Mouse (Mus musculus) lung, embryonic 14.5 days (tissue): ENCODE data around the gene Gm10912. TPM values are rescaled to one million over a fixed set of nuclear protein-coding genes. Genes with fewer than 3 reads are reported as not detected.

Experiments used
- ATAC-seq: fragments of 200-750 bp; cut with Nextera tagmentation; 2 replicates; pipeline ENCODE4 v1.8.0; 2017; ENCODE audit warnings: mild to moderate bottlenecking, moderate TSS enrichment, moderate library complexity; ENCODE audit not compliant: insufficient read depth
- DNase-seq: peaks from one replicate; pipeline ENCODE4 v3.0.0-alpha.2; 2015
- H3K27ac ChIP-seq: fragments of 300-500 bp; sonication (generic); 2 replicates; pipeline ENCODE4 v1.5.1; 2014; ENCODE audit warnings: low read depth, mild to moderate bottlenecking, moderate library complexity
- H3K27me3 ChIP-seq: fragments of 300-500 bp; sonication (generic); 2 replicates; pipeline ENCODE4 v1.6.1; 2014; ENCODE audit warnings: low read length, control low read depth; ENCODE audit not compliant: insufficient read depth
- H3K36me3 ChIP-seq: fragments of 300-500 bp; sonication (generic); 2 replicates; pipeline ENCODE4 v1.6.1; 2014; ENCODE audit warnings: control low read depth; ENCODE audit not compliant: insufficient read depth
- H3K4me1 ChIP-seq: fragments of 300-500 bp; sonication (generic); 2 replicates; pipeline ENCODE4 v1.6.1; 2014; ENCODE audit warnings: antibody characterized with exemption, control low read depth; ENCODE audit not compliant: insufficient read depth
- H3K4me2 ChIP-seq: fragments of 300-500 bp; sonication (generic); 2 replicates; pipeline ENCODE4 v1.6.1; 2014; ENCODE audit warnings: mild to moderate bottlenecking
- H3K4me3 ChIP-seq: fragments of 300-500 bp; sonication (generic); 2 replicates; pipeline ENCODE4 v1.5.1; 2014; ENCODE audit warnings: low read depth, low read length
- H3K9ac ChIP-seq: fragments of 300-500 bp; sonication (generic); 2 replicates; pipeline ENCODE4 v1.6.1; 2014
- H3K9me3 ChIP-seq: fragments of 300-500 bp; sonication (generic); 2 replicates; pipeline ENCODE4 v1.6.1; 2016; ENCODE audit warnings: low read depth, low read length, control low read depth
- CTCF ChIP-seq: IDR thresholded peaks from 2 replicates; pipeline ENCODE4 v1.5.1; 2016; ENCODE audit warnings: antibody characterized with exemption, low read depth
- WGBS: fragments of 180-500 bp; shearing (Covaris S2); extraction: QIAGEN DNeasy Blood & Tissue Kit; methylation state at CpG from one replicate; pipeline ENCODE4 v1.1.7; 2014; 5-methylcytosine and 5-hydroxymethylcytosine counted together
- polyA plus RNA-seq: library from polyadenylated mRNA; unstranded; fragments of >200 nt; fragmentation: Nextera tagmentation; extraction: Ambion mirVana; gene quantifications from 2 replicates; pipeline ENCODE4 v1.2.1, GENCODE M21; 2014

The Gm10912 gene
- polyA plus RNA-seq, 1 experiment from 2014 or later: not detected

DNA sequence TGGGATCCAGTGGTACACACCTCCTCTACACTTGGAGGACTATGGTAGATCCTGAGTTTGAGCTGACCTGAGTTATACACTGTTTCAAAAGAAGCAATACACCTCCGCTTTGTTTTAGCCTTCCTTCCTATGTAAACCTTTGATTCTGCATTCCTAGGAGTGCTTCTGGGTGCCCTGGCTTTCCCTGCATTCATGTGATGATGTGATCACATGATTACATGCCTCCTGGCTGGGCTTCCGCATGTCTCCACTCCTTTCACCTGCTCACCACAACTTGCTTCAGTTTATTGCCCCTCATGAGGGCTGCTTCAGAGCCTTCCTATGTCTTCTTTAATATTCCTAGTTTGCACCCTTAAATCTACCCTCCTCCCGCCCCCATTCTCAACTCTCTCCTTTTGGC is 33.6 kb upstream of the Gm10912 start:
- WGBS: 91% methylated on average over 3 of the region's 3 CpGs
- no peak for ATAC-seq

DNA sequence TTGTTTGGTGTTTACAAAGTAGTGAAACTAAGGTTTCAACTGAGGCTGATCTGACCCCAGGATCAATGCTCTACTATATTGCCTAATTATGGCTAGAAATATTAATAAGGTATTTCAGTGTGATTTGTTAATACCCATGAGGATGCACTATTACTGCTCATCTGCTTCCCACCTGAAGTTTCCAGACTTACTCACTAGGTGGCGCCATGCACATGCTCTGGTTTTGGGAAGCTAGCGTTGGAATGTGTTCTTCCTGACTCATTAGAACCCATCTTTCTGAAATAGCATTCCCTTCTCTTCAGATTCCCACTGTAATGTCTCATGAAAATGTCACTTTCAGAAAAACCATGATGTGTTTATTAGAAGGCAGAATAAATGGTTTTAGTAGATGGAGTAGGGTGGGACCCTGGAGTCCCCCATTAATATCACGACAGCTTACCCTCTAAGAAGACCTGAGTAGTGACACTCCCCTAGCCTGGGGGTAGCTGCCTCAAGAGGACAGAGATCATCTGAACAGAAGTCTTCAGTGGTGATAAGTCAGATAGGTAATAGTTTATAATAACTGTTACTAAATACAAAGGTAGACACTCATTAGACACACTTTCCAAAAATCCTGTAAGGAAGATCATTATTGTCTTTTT is 30.7 kb upstream of the Gm10912 start:
- ATAC-seq (0 out of 2 replicates have a peak, but pooled peaks have one; percentile 54), DNase-seq (peak; percentile 89)
- H3K27me3 ChIP-seq: no peaks in the 10 kb centered on the region
- 0 out of 2 replicates have a peak, but pooled peaks cover under 1% of the 10 kb centered on the region for H3K4me1 ChIP-seq
- no peaks in the 10 kb centered on the region for H3K9me3 ChIP-seq
- H3K9ac ChIP-seq: no peak overlapping the region
- peaks cover 48% of the 10 kb centered on the region for H3K36me3 ChIP-seq
- H3K4me3 ChIP-seq: no peak overlapping the region
- TF ChIP-seq CTCF: peak; percentile 93
- 31% methylated on average over 3 of the region's 3 CpGs for WGBS
- no peak overlapping the region for H3K27ac ChIP-seq
- H3K4me2 ChIP-seq: no peak overlapping the region

More for the DNA sequence above, 33.6 kb upstream of the Gm10912 start:
- Histone ChIP-seq H3K4me2 (no peak overlapping the region), H3K36me3 (peaks cover 30% of the 10 kb centered on the region), H3K27me3 (no peaks in the 10 kb centered on the region), H3K9ac (no peak overlapping the region), H3K27ac (no peak overlapping the region), H3K4me1 (0 out of 2 replicates have a peak, but pooled peaks cover 2% of the 10 kb centered on the region), H3K9me3 (no peaks in the 10 kb centered on the region), H3K4me3 (no peak overlapping the region)
- no peak for TF ChIP-seq CTCF
- DNase-seq: no peak

DNA sequence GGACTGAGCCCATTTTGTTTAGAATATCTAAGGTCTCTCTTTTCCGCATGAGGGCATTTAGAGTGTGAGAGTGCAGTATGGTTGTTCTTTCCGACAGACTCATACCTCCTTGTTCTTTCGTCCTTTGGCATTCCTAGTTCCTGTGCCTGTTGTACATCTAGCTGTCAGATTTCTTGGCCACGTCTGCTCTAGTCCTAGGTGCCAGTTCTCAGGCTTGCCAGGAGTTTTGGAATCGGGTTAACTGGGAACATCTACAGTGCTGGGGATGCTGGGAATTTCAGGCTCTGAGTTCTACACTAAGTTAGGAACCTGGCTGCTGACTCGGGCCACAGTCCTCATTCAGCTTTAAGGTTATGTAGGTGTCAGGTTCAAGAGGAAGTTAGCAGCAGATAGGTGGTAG is 30.0 kb upstream of the Gm10912 start:
- DNase-seq (no peak), ATAC-seq (no peak)
- no peak for TF ChIP-seq CTCF
- 80% methylated on average over 6 of the region's 6 CpGs for WGBS
- Histone ChIP-seq H3K27me3 (no peaks in the 10 kb centered on the region), H3K27ac (no peak overlapping the region), H3K9me3 (no peaks in the 10 kb centered on the region), H3K4me2 (no peak overlapping the region), H3K36me3 (peaks cover 50% of the 10 kb centered on the region), H3K4me3 (no peak overlapping the region), H3K9ac (no peak overlapping the region), H3K4me1 (no peaks in the 10 kb centered on the region)

DNA sequence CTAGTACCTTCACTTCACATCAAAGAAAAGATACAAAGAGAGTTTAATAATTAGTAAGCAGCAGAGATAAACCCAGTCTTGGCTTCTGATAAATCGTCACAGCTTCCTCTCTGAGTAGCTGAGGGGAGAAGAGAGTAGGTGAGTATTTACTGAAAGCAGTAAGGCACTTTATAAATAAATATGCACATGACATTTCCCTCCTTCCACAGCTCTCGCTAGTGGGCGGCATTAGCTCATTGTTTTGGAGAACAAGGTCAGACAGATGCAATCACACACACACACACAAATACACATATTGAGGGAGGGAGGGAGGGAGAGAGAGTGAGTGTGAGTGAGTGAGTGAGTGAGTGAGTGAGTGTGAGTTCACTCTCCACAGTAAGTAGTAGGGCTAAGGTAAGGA is 29.3 kb upstream of the Gm10912 start:
- DNase-seq: no peak
- no peak overlapping the region for H3K4me2 ChIP-seq
- H3K36me3 ChIP-seq: peaks cover 50% of the 10 kb centered on the region
- no peaks in the 10 kb centered on the region for H3K27me3 ChIP-seq
- no peak overlapping the region for H3K9ac ChIP-seq
- no peak for TF ChIP-seq CTCF
- WGBS: 37% methylated on average over 3 of the region's 3 CpGs
- H3K4me3 ChIP-seq: no peak overlapping the region
- H3K4me1 ChIP-seq: no peaks in the 10 kb centered on the region
- no peaks in the 10 kb centered on the region for H3K9me3 ChIP-seq
- ATAC-seq: no peak
- no peak overlapping the region for H3K27ac ChIP-seq

DNA sequence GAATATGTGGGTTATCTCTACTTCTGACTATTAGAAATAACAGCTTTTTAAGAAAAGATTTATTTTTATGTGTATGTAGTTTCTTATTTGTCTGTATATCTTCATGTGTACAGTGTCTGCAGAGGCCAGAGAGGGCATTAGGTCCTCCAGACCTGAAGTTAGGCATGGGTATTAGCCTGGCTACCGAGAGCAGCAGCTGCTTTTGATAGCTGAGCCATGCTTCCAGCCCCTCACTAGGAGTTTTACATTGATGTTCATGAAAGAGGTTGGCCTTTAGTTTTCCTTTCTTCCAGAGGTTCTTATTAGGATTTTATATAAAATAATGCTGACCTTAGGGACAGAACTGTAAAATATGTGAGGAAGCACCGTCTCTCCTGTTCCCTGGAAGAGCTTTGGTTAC is 27.4 kb upstream of the Gm10912 start:
- Histone ChIP-seq H3K9me3 (no peaks in the 10 kb centered on the region), H3K4me2 (no peak overlapping the region), H3K36me3 (peaks cover 55% of the 10 kb centered on the region), H3K9ac (no peak overlapping the region), H3K4me1 (no peaks in the 10 kb centered on the region), H3K4me3 (no peak overlapping the region), H3K27me3 (no peaks in the 10 kb centered on the region), H3K27ac (no peak overlapping the region)
- no peak for ATAC-seq
- TF ChIP-seq CTCF: no peak
- WGBS: 79% methylated on average over 2 of the region's 2 CpGs
- DNase-seq: no peak

DNA sequence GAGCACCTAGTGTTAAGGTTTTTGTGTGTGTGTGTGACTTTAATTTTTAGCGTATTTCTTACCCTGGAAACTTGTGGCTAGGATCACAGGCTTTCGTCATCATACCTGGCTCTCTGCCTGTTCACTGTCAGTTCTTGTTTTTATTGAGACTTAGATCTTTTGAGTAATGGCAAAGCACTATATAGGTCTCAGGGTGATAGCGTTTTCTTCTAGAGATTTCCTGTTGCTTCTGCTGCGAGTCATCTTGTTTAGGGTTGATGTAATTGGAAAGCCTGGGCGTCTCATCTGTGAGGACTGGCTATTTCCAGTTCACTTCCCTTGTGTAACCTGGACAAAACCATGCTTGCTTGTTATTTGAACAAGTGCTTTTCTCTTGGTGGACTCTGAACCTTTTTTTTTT is 24.0 kb upstream of the Gm10912 start:
- no peaks in the 10 kb centered on the region for H3K4me1 ChIP-seq
- H3K27ac ChIP-seq: no peak overlapping the region
- no peak overlapping the region for H3K4me2 ChIP-seq
- H3K9me3 ChIP-seq: no peaks in the 10 kb centered on the region
- no peak overlapping the region for H3K9ac ChIP-seq
- H3K27me3 ChIP-seq: no peaks in the 10 kb centered on the region
- 58% methylated on average over 5 of the region's 5 CpGs for WGBS
- DNase-seq (peak; percentile 34), ATAC-seq (no peak)
- no peak for TF ChIP-seq CTCF
- H3K4me3 ChIP-seq: no peak overlapping the region
- H3K36me3 ChIP-seq: peaks cover 43% of the 10 kb centered on the region

DNA sequence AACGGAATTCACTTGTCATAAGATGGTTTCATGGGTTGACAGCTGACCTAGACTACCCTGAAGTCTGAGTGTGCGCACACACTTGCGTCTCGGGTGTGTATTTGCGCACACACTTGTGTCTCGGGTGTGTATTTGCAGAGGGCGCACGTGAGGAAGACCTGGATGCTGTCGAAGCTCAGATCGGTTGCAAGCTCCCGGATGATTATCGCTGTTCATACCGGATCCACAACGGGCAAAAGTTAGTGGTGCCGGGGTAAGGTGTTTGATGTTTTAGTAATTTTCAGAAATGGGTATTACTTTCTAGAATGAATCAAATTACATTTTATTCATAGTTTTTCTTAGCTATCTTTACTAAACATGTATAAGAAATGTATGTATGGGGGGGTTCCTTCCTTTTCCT is 22.9 kb upstream of the Gm10912 start:
- no peak overlapping the region for H3K4me2 ChIP-seq
- TF ChIP-seq CTCF: no peak
- no peak overlapping the region for H3K4me3 ChIP-seq
- H3K4me1 ChIP-seq: no peaks in the 10 kb centered on the region
- no peaks in the 10 kb centered on the region for H3K27me3 ChIP-seq
- no peaks in the 10 kb centered on the region for H3K9me3 ChIP-seq
- WGBS: 79% methylated on average over 15 of the region's 15 CpGs
- no peak overlapping the region for H3K9ac ChIP-seq
- H3K27ac ChIP-seq: no peak overlapping the region
- ATAC-seq (no peak), DNase-seq (no peak)
- peaks cover 33% of the 10 kb centered on the region for H3K36me3 ChIP-seq
